Mouse (Mus musculus) lung, postnatal 0 days (tissue): ENCODE measurements at regions not wholly inside any gene's neighbourhood (a gene's known extent, or its start where the extent isn't known, plus 50 kb on each side); places are given as distances from the start of the nearest gene placed in this dataset.
"Not testable (repeated sequence)": the region's sequence is repeated elsewhere in the genome, so short reads cannot be mapped to it uniquely, and the experiment has no call there.

ENCODE experiments used
- ATAC-seq: fragments of 200-750 bp; cut with Nextera tagmentation; 2 replicates; pipeline ENCODE4 v1.8.0; 2017; ENCODE audit warnings: moderate library complexity
- DNase-seq: peaks from one replicate; pipeline ENCODE4 v3.0.0-alpha.2; 2016; ENCODE audit warnings: low spot score
- H3K27ac ChIP-seq: fragments of 300-500 bp; sonication (generic); 2 replicates; pipeline ENCODE4 v1.5.1; 2014; ENCODE audit warnings: antibody characterized with exemption, mild to moderate bottlenecking, low read length, mixed read lengths
- H3K27me3 ChIP-seq: fragments of 300-500 bp; sonication (generic); replicated peaks from 2 replicates; pipeline ENCODE4 v1.6.1; 2014; ENCODE audit warnings: low read length, mixed read lengths; ENCODE audit not compliant: insufficient read depth
- H3K36me3 ChIP-seq: fragments of 300-500 bp; sonication (generic); 2 replicates; pipeline ENCODE4 v1.6.1; 2014; ENCODE audit warnings: low read length, mixed read lengths; ENCODE audit not compliant: insufficient read depth
- H3K4me1 ChIP-seq: fragments of 300-500 bp; sonication (generic); 2 replicates; pipeline ENCODE4 v1.6.1; 2014; ENCODE audit warnings: antibody characterized with exemption, low read depth, low read length, mixed read lengths; ENCODE audit not compliant: insufficient read depth
- H3K4me2 ChIP-seq: fragments of 300-500 bp; sonication (generic); replicated peaks from 2 replicates; pipeline ENCODE4 v1.6.1; 2014; ENCODE audit warnings: low read depth, mild to moderate bottlenecking, low read length, moderate library complexity, mixed read lengths
- H3K4me3 ChIP-seq: fragments of 300-500 bp; sonication (generic); 2 replicates; pipeline ENCODE4 v1.5.1; 2014; ENCODE audit warnings: low read depth, low read length
- H3K9ac ChIP-seq: fragments of 300-500 bp; sonication (generic); replicated peaks from 2 replicates; pipeline ENCODE4 v1.6.1; 2014; ENCODE audit warnings: low read depth, mild to moderate bottlenecking
- H3K9me3 ChIP-seq: fragments of 300-500 bp; sonication (generic); 2 replicates; pipeline ENCODE4 v1.6.1; 2016; ENCODE audit warnings: low read length, mixed read lengths
- CTCF ChIP-seq: IDR thresholded peaks from 2 replicates; pipeline ENCODE4 v1.5.1; 2016; ENCODE audit warnings: antibody characterized with exemption, mild to moderate bottlenecking
- EP300 ChIP-seq: IDR thresholded peaks from 2 replicates; pipeline ENCODE4 v1.6.1; 2016; ENCODE audit warnings: antibody characterized with exemption, mild to moderate bottlenecking, control low read depth
- WGBS: fragments of 180-500 bp; shearing (Covaris S2); extraction: QIAGEN DNeasy Blood & Tissue Kit; methylation state at CpG from one replicate; pipeline ENCODE4 v1.1.7; 2014; 5-methylcytosine and 5-hydroxymethylcytosine counted together

DNA sequence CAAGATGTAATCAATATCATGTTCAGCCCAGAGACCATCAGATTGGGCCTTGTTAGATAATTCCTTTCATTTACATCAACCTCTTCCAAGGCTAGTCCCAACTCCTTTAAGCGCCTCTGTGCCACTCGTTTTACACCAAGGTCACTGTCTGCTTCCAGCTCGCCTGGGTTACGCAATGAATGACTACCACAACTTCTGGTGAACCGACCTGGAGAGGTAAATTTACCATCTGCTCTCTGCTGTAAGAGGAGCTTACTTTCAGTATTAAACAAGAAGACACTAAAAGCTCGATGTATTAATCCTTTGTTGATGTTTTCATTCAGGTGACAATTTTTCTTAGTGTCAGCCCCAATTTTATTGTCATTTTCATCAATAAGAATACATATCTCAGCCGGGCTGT is 51.7 kb upstream of the Fam174b start:
- H3K9ac ChIP-seq = no peak overlapping the region
- no peaks in the 10 kb centered on the region for H3K4me1 ChIP-seq
- WGBS = 75% methylated on average over 7 of the region's 7 CpGs
- H3K4me3 ChIP-seq = no peak overlapping the region
- no peaks in the 10 kb centered on the region for H3K9me3 ChIP-seq
- no peaks in the 10 kb centered on the region for H3K36me3 ChIP-seq
- H3K27ac ChIP-seq = no peak overlapping the region
- DNase-seq (no peak), ATAC-seq (no peak)
- TF ChIP-seq CTCF = no peak
- TF ChIP-seq EP300 = no peak
- H3K4me2 ChIP-seq = no peak overlapping the region
- no peaks in the 10 kb centered on the region for H3K27me3 ChIP-seq

DNA sequence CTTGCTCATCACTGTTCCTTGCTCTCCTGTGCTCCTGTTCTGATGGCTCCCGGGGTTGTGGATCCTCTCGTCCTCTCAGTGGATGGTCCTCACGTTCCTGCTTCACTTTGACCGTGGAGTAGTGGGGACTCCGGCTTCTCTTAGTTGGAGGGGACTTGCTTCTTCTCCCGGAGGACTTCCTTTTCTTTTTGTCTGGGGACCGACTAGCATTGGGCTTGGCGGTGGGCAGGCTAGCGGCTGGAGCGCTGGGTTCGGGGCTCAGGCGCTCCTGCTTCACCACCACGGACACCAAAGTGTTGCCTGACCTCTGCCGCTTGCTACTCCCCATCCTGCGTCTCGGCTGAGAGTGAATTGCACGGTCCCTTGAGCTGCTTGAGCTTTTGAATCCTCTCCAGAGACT is 53.9 kb upstream of the Fam174b start:
- H3K4me1 ChIP-seq, H3K9ac ChIP-seq, H3K9me3 ChIP-seq, H3K27ac ChIP-seq, ATAC-seq, DNase-seq, H3K27me3 ChIP-seq, H3K36me3 ChIP-seq, H3K4me3 ChIP-seq, H3K4me2 ChIP-seq: not testable (repeated sequence)
- WGBS = 92% methylated on average over 16 of the region's 17 CpGs

DNA sequence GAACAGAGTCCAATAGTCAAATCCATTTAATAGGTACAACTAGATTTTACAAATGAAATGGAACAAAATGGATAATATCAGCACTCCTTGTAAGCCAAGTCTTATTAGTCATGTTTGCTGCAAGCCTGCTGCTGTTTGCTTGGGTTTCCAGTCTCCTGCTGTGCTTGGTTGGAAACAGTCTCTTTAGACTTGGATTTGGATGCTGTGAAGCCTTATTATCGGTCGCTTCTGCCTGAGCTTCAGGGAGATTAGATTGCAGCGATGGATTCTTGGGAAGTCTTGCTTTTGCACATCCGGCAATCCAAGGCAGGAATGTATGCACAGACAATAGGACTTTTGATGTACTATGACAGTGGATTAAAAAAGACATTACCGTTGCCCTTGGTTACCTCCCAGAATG is 57.3 kb upstream of the Fam174b start:
- no peaks in the 10 kb centered on the region for H3K36me3 ChIP-seq
- no peak overlapping the region for H3K4me2 ChIP-seq
- H3K9me3 ChIP-seq = no peaks in the 10 kb centered on the region
- H3K9ac ChIP-seq = no peak overlapping the region
- DNase-seq (no peak), ATAC-seq (no peak)
- no peak for TF ChIP-seq EP300
- no peaks in the 10 kb centered on the region for H3K4me1 ChIP-seq
- no peaks in the 10 kb centered on the region for H3K27me3 ChIP-seq
- WGBS = 79% methylated on average over 5 of the region's 5 CpGs
- no peak overlapping the region for H3K27ac ChIP-seq
- H3K4me3 ChIP-seq = no peak overlapping the region

DNA sequence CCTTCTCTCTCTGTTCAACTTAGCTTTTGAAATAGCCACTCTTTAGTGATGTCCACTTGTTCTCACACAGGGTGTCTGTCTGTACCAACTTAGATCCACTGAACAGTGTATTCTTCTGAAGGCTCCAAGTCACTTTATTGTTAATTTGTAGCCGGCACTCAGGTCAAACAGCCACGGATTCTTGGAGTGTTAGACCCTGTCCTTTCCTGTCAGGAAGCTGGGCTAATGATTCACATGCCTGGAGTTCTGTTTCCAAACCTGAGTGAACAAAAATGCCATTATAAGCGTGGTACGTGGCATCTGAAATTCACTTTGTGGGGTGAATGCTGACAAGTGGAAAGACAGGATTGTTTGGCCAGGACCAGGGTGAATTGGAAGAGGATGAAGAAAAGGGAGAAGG is 69.5 kb upstream of the Fam174b start:
- Histone ChIP-seq H3K27ac (no peak overlapping the region), H3K27me3 (no peaks in the 10 kb centered on the region), H3K9me3 (no peaks in the 10 kb centered on the region), H3K4me3 (no peak overlapping the region), H3K36me3 (no peaks in the 10 kb centered on the region), H3K4me2 (no peak overlapping the region), H3K4me1 (no peaks in the 10 kb centered on the region), H3K9ac (no peak overlapping the region)
- ATAC-seq = no peak
- no peak for DNase-seq
- TF ChIP-seq EP300 (no peak), CTCF (no peak)
- WGBS = 13% methylated on average over 4 of the region's 4 CpGs

DNA sequence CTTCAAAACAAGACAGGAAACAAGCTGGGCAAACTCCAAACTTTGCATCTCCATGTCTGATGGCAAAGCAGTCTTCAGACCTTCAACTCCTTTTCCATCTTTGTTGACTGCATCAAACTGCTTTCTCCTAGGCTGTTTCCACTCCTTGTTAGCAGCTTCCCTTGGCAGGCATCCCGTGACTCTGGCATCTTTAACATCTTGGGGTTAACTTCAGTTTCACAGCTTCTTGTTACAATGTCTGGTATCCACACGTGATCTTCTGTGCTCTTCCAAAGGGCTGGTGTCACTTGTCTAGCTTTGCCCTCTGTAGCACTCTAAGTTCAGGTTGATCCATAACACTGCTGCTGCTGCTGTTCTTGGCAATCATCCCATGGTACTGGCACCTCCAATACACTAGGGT is 71.3 kb upstream of the Fam174b start:
- H3K27me3 ChIP-seq = 0 out of 2 replicates have a peak, but pooled peaks cover 2% of the 10 kb centered on the region
- H3K4me2 ChIP-seq = no peak overlapping the region
- WGBS = 55% methylated on average over 2 of the region's 2 CpGs
- no peaks in the 10 kb centered on the region for H3K36me3 ChIP-seq
- no peak overlapping the region for H3K4me3 ChIP-seq
- H3K9ac ChIP-seq = no peak overlapping the region
- ATAC-seq (no peak), DNase-seq (no peak)
- no peaks in the 10 kb centered on the region for H3K4me1 ChIP-seq
- TF ChIP-seq CTCF (no peak), EP300 (no peak)
- no peaks in the 10 kb centered on the region for H3K9me3 ChIP-seq
- H3K27ac ChIP-seq = no peak overlapping the region

DNA sequence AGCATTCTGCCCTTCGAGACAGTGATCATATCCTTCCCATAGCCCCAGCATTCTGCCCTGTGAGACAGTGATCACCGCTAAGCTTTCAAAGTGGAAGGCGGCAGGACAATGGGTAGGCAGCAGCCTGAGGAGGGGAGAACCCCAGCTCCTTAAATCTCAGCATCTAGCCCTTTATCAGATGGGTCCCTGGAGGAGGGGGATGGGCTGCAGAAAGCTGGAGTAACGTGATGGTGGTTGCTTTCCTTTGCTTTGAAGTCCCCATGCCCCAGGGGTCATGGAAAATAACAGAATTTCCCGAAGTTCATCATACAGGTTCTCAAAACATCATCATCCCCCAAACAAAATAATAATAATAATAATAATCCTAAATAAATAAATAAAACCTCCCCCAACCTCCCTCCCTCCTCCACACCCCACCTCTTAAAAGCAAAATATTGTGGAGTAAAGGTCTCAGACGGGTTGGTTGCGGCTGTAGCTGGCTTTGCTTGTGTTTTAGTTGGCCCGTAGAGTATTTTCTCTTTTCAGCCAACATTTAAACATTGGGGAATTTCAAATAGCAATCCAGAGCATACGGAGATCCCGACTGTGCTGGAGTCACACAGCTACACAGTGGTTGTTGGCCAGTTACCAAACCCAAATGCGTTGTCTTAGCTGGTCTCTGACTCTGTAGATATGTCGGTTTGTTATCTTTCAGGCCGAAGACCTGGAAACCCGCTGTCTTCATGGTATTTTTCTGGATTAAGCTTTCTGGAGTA is 73.0 kb upstream of the Fam174b start:
- Histone ChIP-seq H3K27ac (no peak overlapping the region), H3K4me2 (no peak overlapping the region), H3K36me3 (no peaks in the 10 kb centered on the region), H3K9me3 (no peaks in the 10 kb centered on the region), H3K27me3 (0 out of 2 replicates have a peak, but pooled peaks cover 2% of the 10 kb centered on the region), H3K9ac (no peak overlapping the region), H3K4me3 (no peak overlapping the region), H3K4me1 (no peaks in the 10 kb centered on the region)
- 55% methylated on average over 14 of the region's 14 CpGs for WGBS
- ATAC-seq (no peak; the same call in 1 of the 2 replicates), DNase-seq (peak; percentile 34)
- no peak for TF ChIP-seq EP300
- TF ChIP-seq CTCF = no peak

DNA sequence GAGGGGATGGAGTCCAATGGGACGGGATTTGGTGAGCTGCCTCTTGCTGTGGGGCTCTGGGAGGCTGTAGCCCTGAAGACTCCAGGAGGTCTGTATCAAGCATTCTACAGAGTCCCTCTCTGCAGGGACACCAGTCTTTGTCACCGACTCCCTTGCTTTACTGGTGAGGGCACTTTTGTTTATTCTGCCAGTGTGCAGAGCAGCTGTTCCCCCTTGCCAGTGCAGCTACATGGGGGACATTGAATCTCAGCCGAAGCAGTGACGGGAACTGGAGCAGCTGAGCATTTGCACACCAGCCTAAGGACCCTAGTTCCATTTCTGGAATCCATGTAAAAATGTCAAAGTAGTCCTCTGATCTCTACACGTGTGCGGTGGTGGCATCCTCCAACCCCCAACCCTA is 75.1 kb upstream of the Fam174b start:
- Histone ChIP-seq H3K27me3 (0 out of 2 replicates have a peak, but pooled peaks cover 2% of the 10 kb centered on the region), H3K4me3 (no peak overlapping the region), H3K4me1 (no peaks in the 10 kb centered on the region), H3K27ac (no peak overlapping the region), H3K9ac (no peak overlapping the region), H3K9me3 (no peaks in the 10 kb centered on the region), H3K4me2 (no peak overlapping the region), H3K36me3 (no peaks in the 10 kb centered on the region)
- no peak for DNase-seq
- no peak for ATAC-seq
- TF ChIP-seq EP300 = no peak
- TF ChIP-seq CTCF = no peak
- WGBS = 61% methylated on average over 6 of the region's 6 CpGs
